Mouse (Mus musculus): ENCODE measurements at regions not wholly inside any gene's neighbourhood (a gene's known extent, or its start where the extent isn't known, plus 50 kb on each side); places are given as distances from the start of the nearest gene placed in this dataset.
A peak's percentile ranks its signal among the peaks of the same experiment; 100 is the strongest.

DNA sequence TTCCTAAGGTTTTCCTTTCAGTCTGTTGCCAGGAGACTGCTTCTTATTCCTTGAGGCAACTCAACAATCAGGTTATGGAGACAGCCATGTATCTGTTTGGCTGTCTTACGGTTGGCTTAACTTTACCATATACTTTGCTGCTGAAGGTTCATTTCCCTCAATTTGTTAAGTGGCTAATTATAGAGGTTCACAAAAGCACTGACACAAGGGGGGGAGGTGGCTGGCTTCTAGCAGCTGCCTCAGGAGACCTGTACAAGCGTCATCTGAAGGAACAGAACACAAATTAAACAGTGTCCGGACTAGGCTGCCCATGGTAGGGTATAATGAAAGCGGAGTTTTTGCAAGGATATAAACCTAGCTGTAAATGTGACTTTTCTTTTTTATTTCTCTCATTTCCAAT is 305.0 kb upstream of the Rnf219 start:
- no peak for DNase-seq (ENCODE audit: low spot score)

DNA sequence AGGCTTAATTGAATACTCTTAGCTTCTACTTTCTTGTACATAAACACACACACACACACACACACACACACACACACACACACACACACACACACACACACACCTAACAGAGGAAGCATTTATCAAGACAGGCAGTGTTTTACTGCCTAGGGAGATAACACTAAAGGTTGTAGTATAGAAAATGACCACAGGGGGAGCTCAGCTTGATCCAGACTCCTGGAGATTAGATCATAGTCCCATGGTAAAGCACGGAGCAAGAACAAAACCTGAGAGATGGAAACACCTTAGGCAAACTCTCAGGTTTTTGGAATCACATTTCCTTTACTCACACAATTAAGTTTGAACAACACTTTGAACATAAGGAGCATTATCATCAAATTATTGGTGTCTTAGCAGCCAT is 302.5 kb upstream of the Rnf219 start:
- no peak for DNase-seq (ENCODE audit: low spot score)

DNA sequence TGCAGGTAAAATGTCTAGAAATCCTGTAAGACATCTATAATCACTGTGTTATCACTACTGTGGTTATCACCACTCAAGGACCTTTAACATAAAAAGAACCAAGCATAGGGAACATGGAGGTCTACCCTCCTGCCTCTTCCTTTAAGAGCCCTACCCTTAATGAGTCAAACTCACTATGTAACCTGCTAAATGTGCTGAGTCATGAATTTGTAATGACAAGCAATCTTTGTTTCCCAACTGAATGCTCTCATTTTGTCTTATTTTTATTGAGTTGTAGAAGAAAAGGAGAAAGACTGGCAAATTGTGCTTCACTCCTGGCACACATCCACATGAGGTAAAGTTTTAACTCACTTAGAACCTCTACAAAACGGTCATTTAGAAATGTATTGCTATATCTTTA is 301.8 kb upstream of the Rnf219 start:
- DNase-seq (ENCODE audit: low spot score) = no peak

DNA sequence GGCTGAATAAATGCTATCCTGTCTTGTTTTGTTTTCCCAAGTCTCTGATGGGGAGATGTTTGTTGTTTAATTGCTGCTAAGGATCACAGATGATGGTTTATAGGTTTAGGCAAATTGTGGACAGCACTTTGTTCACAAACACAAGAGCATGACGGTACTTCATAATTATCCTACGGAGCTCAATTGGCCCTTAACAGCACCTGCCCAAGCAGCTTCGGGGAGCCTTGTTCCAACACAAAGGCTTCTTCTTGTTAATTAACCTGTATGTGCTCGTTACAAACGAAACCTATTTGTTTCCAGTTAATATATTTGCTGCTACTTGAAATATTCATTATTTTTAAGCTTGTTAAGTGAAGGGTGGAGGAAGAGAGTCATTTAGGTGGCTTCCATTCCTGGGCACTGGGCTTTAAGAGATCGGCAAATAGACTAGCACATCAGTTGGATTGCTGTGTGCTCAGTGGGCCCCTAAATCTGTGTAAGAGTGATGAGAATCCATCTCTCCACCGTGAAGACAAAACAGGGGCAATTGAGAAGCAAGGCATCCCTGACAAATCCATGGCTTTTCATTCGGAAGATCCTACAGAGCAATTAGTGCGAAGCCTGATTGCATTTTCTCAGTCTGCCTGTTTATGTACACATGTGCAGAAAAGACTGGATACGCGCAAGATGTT is 299.6 kb upstream of the Rnf219 start:
- DNase-seq (ENCODE audit: low spot score) = no peak

DNA sequence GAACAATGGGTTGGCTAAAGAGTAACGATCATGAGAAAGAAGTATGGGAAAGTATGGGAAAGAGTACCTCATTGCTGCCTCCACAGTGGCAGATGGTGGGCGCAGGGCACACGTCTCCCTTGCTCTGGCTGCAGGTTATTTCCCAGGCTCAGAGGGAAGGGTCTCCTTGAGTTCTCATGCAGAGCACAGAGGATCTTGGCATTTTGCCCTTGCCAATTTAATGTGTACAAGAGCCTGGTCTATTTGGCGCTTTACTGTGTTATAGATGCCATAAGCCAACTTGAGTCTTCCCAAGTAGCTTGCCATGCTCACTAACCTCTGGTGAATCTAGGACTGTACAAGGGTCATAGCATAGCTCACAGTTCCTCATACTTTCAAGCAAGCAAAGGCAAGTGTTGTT is 296.7 kb upstream of the Rnf219 start:
- no peak for DNase-seq (ENCODE audit: low spot score)

DNA sequence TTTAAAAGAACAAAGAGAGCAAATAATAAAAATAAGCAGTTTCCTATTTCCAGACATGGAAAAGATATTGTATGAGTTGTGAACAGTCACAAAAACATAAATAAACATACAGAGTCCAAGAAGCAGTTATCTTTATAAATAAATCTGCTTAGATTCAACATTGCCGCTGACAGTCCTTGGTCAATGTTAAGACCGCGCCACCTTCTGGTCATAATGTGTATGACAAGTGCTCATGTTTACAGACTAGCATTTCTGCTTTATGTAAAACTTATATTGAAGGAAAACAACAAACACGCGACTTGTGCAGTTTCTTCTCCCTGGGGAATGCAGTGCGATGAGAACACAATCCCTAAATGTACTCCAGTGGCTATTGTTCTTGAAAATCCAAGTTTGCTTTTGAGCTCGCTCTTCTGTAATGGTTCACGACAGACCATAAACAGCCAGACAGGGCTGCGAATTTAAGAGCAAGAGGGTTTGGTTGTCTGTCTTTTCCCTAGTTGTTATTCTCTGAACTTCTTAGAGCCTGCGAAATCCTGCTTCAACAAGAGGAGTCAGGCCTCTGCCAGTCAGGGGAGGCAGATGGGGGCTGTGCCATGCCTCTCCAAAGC is 291.6 kb upstream of the Rnf219 start:
- DNase-seq (ENCODE audit: low spot score) = no peak

DNA sequence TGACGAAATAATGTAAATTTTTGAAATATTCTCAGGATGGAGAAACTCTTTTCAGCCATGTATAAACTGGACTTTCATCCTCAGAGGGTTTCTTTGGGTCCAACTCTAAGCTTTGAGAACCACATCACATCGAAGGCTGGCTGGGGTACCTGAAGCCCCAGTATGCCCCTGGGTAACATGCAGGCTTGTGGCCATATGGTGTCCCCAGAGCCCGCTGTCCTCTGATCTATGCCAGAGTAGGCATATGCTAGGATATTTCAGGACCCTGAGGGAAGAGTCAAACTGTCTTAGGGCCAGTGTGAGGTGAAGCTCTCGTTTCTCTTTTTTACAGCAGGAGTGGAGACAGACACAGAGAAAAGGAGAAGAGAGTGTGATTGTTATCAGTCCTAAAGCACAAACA is 289.6 kb upstream of the Rnf219 start:
- DNase-seq (ENCODE audit: low spot score) = no peak

DNA sequence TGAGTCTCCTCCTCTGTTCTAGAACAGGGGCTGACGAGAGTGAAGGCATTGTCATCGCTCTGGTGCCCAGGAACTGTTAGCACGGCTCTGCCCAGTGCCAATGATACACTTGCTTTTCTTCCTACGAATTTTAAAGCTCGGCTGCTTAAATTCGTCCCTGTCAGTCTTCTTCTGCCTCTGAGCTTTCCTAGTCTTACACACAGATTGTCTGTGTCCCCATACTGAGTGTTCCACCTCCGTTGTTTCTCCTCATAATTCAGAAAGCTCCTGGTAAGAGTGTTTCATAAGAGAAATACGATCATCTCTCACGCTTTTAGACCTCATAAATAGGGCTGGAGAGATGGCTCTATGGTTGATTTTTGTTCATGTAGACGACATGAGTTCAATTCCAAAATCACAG is 282.9 kb upstream of the Rnf219 start:
- DNase-seq (ENCODE audit: low spot score) = no peak

DNA sequence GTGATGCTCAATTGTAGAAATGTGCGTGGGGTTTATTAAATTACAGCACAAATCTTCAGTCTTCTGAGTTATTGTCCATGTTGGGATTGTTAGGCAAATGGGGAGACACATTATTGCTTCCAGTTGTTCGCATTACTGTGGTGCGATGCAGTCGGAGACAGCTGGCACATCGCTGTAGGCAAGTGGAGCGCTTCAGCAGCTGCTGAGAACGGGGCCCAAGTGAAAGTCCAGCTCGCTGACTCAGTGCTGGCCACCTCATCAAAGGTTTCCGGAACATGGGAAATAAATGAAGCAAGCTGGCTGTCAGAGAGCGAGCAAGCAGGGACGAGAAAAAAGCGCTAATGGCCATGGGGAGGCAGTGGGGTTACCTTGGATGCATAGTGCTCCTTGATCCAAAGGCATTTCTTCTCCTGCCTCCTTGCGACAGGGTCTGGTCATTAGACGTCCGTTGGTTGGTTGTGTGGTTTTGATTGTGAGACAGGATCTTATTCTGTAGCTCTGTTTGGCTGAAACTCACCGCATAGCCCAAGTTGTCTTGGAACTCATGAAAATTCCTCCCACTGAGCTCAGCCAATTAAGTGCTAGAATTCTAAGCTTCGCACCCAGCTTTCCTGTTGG is 274.0 kb upstream of the Rnf219 start:
- no peak for DNase-seq (ENCODE audit: low spot score)

DNA sequence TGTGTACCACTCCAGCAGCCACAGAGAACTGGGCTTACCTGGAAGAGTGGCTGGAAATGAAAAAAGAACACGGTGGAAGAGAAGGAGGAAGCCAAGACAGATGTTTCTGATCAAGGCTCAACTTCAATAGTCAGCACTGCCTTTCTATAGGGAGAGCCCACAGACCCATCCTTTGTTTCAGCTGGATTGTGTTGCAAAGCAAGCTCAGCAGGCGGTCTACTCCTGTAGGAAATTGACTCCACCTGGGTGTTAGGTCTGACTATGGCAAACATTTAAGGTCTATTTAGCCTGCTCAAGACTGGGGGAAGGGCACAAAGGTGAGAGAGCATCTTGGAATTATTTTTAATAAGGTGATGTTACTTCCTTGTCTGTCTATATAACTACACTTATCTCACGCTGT is 266.9 kb upstream of the Rnf219 start:
- no peak for DNase-seq (ENCODE audit: low spot score)

DNA sequence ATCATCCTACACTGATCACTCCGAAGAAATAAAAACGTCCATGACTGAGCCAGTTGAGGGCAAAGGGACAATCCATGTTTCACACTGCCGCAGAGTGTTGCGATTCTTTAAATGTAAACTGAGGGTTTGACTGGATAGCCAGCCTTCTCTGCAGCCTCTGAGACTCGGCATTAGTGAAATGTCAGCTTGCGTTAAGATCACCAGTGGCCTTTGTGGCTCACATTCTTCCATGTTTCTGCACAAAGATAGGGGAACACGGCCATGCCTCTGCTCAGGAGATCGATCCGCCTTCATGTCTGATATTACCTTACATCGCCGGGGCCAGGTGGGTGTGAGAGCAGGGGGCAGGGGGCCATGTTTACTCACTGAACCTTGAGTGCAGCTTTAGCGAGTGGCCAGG is 262.6 kb upstream of the Rnf219 start:
- no peak for DNase-seq (ENCODE audit: low spot score)

DNA sequence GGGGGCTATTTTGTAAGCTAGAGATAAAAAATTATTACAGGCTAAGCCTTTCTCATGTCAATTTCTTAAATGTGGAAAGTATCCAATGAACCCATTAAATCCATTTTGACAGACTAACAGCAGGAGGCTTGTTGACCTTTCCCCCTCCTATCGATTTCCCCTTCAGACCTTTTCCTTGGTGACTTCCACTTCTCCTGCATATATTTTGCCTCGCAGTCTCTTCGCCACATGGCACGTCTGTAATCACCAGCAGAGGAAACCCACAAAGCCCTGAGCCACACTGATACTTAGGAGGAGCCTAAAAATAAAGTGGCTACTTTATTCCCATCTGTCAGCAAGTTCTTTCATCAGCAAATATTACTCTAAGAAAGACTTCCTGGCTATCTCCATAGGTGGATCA is 247.5 kb upstream of the Rnf219 start:
- no peak for DNase-seq (ENCODE audit: low spot score)

DNA sequence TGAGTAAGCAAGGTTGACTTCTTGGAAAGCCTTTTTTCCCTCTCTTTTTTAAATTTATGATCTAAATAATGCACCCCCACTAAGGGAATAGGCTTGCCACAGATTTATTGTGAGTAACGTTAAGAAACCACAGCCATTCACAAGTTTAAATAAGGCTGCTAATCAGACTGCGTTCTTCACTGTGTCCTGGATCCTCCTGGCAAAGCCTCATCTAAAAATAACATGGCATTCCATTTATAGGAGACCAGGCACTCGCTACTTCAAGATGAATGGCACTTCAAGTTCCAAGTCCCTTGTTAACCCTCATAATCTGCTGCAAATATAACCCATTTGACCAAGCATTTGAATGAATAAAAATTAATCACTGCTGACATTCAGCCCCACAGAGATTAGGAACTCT is 211.8 kb upstream of the Rnf219 start:
- DNase-seq (ENCODE audit: low spot score) = no peak

DNA sequence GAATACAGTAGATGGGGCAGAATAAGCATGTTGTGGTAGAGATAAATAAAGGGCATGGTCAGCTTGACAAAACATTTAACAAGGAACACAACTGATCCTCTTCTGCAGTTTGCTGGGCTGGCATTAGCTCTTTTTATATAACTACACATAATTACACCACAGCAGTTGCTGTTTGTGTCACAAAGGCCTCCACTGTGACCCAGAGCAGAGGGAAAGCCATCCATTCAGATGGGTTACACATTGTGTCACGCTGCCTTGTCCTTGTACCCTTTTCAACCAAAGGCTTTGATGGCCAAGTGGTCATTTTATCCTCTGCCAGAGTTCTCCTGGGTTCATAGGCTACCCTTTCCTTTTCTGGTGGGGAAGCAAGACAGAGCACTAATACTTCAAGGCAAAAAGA is 209.6 kb upstream of the Rnf219 start:
- DNase-seq (ENCODE audit: low spot score) = no peak

DNA sequence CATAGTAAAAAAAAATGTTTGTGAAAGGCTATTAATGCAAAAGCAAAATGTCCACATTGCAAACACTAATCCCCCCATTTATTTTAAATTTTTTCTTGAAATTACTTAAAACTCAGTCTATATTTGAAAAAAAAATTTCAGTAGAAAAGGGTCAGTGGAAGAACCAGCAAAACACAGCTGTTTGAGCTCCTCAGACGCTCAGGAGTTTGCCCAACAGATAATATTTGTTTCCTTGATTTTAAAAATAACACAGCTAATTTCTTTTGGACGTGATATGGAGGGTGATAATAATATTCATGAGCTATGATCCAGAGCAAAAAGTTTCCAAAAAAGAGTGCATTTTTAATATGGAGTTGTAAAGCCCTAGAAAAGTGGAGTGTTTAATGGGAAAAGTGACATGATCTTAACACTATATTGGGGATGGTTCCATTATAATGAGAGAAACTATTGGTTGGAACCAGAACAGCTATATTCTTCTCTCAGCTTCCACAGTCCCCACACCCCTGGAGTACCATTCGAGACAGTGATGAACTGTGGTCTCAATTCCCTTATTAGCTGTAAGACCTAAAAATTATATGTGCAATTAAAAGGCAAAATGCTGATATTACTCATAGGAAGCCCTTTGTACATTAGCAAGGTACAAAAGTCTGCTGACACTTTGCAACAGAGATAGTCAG is 209.0 kb upstream of the Rnf219 start:
- no peak for DNase-seq (ENCODE audit: low spot score)

DNA sequence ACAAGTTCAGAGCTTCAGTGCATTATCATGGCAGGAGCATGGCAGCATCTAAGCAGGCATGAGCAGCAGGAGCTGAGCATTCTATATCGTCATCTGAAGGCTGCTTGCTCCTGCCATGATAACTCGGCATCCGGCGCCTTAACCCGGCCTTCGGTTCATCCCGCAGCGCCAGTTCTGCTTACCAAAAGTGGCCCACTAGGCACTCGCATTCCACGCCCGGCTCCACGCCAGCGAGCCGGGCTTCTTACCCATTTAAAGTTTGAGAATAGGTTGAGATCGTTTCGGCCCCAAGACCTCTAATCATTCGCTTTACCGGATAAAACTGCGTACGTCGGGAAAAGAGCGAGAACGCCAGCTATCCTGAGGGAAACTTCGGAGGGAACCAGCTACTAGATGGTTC is 193.2 kb upstream of the Rnf219 start:
- peak; percentile 72 for DNase-seq (ENCODE audit: low spot score)

DNA sequence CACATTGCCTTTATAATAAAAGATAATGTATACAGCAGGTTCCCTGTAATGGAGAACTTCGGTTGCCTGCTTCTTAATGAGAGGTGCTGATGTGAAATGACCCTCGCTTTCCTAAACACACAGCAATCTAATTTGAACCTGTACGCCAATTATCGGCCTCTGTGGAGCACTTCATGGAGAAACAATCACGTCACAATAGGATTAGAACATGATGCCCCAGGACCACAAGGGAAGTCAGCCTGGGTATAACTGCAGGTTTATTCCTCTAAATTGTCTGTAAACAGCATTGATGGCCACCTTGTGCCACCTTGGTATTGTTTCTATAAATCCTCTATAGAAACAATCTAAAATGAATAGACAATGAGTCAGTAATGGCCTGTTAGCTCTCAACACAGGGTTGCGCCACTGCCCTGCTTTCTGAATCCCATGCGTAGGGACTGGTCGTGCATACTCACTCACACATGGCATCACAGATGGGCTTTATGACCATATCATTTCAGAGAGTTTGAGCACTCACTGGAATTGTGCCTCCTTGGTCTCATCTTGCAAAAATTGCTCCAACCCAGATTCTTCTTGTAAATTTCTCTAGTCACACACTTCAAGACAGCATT is 179.9 kb upstream of the Rnf219 start:
- DNase-seq (ENCODE audit: low spot score) = no peak

DNA sequence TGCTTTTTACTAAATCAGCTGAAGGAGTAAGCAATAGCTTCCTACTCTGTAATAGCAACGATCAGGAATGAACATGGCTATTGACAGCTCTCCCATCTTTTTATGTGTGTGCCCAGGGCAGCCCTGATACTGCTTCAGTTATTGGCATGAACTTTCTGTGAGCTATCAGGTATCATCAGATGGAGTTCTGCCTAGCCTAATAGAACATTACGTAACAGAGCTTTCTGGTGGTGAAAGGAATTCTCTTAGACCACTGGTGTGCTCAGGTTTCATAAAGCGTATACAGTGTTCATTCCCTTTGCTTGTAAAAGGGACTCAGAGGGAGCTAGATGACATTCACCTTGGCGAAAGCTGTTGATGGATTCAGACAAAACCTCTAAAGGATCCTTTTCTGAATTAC is 176.5 kb upstream of the Rnf219 start:
- DNase-seq (ENCODE audit: low spot score) = no peak

DNA sequence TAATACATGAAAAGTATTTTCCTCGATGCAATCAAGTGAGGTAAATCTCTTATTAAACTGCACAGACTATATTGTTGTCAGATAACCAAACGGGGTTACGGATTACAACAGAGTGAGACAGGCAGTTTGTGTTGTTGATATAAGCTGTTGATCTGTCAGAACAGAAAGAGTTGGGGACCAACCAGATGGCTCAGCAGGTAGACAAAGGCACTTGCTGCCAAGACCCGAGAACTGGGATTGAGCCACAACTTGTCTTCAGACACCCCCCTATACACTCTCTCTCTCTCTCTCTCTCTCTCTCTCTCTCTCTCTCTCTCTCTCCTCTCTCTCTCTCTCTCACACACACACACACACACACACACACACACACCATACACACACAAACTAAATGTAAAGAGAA is 172.7 kb upstream of the Rnf219 start:
- no peak for DNase-seq (ENCODE audit: low spot score)

DNA sequence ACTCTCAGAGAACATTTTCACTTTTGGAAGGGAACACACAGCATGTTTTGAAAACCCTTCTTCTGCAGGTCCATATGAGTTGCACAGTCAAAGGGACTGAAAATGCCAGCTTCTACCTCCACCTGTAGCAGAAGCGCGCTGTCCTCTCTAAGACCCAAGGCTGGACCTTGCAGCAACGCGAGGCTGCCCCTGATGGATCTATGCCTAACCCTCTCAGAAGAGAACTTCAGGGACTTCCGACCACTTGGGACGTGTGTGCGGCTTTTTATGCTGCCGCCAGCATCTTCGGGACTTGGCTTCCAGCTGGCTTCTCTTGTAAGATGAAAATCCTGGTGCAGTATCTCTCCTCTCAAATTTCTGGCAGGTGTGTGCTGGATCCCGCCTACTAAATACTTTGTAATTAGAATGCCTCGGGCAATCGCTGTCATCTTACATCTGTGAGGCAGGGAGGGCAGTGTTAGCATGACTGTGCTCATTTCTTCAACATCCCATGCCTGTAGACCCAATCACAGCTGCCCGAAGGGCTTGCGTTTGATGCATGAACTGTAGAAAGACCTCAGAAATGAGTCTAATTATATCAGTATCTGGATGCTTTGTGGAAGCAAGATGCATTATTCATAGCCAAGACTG is 171.8 kb upstream of the Rnf219 start:
- DNase-seq (ENCODE audit: low spot score) = no peak

DNA sequence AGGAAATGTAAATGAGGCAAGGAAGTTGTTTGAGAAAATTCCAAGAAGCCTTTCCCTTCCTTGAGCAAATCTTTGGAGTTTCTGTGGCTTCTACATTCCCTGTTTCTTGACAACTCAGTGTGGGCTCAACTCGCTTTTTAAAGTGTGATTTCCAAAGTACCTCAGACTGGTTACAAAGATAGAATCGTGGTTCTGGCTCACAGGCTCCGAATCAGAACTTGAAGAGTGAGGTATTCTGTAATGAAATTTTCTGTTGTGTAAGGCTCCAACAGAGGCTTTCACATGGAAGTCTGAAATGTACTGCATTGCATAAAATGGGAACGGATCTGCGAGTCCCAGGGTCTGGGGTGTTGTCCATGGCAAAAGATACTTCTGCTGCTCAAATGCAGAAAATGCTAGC is 170.2 kb upstream of the Rnf219 start:
- no peak for DNase-seq (ENCODE audit: low spot score)

DNA sequence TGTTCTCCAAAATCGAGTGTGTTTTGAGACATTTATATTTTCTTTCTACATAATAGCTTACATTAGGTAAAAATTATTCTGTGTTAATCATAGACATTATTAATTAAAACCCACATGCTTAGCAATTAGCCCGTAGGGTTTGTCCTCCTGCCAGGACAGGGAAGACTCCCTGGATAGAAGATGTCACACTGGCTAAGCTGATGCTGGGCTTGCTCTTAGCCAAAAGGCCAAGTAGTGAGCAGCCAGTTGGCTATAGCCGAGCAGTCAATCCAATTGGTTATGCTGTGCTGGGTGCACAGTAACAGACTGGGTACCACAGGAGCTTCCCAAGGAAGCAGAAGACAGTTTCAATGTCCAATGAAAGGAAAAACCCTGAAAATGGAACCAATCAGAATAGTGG is 166.0 kb upstream of the Rnf219 start:
- no peak for DNase-seq (ENCODE audit: low spot score)
